Mouse (Mus musculus): ENCODE data around the gene Pak7.

Gene Pak7

DNA sequence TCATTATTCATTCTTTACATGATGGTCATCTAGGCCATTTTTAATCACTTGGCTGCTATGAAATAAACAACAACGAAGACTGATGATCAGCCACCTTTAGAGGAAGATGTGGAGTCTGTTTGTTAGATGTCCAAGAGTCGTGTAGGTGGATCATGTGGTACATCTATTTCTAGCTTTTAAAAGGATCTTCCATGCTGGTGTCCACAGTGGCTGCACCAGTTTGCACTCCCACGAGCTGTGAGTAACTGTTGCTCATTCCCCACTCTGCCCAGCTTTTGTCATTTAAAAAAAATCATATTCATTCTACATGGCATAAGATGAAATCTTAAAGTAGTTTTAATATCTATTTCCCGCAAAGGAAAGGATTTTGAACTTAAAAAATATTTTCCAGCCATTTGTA is 183.7 kb downstream of the Pak7 start:
- no peak for DNase-seq (ENCODE audit: low read depth in 2 of 2, low spot score in 2 of 2)

DNA sequence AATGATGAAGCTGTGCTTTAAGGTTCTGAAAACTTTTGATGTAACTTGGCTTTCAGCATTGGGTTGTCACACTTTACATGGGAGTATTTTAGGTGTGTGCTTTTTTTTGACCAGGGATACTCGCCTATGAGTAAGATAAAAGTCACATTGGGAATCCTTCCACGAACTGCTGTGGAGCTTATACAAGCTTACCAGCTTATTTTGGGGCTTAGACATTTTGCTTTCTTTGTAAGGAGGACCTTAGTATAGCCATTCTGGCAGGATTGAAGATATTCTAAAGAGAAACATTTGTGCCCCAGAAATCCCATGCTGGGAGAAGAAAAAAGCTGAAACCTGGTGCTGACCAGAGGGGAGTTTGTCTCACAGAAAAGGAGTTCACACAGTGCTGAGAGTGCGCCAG is 212.7 kb downstream of the Pak7 start:
- DNase-seq (ENCODE audit: low read depth in 2 of 2, low spot score in 2 of 2) = no peak

DNA sequence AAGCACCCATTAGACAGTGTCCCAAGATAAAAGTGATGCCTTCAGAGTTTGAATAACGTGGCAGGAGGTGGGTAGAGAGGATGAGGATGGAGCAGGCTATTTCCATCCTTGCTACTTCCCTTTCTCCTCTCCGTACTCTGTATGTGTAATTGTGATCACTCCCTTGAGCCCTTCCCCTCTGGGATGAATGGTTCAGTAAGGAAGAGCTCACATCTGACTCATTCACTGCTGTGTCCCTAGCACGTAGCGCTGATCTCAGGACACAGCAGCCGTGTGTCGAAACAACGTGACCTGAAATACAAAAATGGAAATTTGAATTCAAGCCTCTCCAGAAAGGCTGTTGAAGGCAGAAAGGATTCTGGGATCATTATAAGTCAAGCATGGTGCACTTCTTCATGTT is 237.0 kb downstream of the Pak7 start:
- DNase-seq (ENCODE audit: low read depth in 2 of 2, low spot score in 2 of 2) = no peak

DNA sequence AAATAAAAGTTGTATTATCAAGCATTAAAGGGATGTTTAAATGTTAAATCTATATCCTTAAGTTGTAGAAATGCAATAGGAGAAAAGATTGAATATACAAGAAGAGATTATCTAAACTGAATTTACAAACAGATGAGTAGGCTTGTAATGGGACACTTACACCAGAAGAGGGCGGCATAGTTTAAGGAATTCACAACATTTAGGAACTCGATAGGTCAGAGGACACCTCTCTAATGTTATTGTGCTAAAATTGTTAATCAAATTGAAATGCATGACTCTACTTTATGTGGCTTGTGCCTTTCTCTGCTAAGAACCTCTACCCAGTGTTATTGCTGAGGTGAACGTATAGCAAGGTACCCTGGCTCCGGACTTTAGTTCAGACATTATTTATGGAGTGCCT is 238.2 kb downstream of the Pak7 start:
- DNase-seq (ENCODE audit: low read depth in 2 of 2, low spot score in 2 of 2) = no peak

DNA sequence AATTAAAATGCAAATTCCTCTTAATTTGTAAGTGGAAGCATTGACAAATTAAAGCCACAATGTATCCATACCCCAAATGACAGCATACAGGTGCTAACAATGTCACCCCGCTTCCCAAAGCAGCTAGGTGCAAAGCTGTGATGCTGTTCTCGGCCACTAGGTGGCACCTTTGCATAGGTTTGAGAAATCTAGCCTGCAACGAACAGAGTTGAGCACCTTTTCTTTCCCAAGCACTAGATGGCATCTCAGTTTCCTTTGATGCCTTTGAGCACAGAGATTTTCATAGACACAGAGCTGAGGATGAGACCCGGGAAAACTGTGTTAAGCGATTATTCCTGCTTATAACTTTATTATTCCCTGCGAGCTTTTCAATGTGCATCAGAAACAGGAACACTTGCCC is 238.8 kb downstream of the Pak7 start:
- no peak for DNase-seq (ENCODE audit: low read depth in 2 of 2, low spot score in 2 of 2)

DNA sequence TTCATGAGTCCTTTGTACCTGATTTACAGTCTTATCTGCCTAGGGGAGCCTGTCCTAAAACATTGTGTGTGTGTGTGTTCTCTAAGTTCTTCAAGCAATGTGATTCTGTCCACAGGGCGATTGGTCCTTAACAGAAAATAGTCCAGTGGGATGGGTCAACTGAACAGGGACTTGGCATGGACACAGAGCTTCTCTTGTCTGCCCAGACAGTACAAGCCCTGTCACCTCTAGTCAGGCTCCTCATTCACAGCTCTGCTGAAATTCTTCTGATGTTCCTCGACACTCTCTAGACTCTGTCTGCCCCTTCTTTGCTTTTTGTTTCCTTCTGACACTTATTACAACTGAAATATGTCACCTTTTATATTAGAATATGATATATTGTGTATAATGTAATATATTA is 247.0 kb downstream of the Pak7 start:
- no peak for DNase-seq (ENCODE audit: low read depth in 2 of 2, low spot score in 2 of 2)

DNA sequence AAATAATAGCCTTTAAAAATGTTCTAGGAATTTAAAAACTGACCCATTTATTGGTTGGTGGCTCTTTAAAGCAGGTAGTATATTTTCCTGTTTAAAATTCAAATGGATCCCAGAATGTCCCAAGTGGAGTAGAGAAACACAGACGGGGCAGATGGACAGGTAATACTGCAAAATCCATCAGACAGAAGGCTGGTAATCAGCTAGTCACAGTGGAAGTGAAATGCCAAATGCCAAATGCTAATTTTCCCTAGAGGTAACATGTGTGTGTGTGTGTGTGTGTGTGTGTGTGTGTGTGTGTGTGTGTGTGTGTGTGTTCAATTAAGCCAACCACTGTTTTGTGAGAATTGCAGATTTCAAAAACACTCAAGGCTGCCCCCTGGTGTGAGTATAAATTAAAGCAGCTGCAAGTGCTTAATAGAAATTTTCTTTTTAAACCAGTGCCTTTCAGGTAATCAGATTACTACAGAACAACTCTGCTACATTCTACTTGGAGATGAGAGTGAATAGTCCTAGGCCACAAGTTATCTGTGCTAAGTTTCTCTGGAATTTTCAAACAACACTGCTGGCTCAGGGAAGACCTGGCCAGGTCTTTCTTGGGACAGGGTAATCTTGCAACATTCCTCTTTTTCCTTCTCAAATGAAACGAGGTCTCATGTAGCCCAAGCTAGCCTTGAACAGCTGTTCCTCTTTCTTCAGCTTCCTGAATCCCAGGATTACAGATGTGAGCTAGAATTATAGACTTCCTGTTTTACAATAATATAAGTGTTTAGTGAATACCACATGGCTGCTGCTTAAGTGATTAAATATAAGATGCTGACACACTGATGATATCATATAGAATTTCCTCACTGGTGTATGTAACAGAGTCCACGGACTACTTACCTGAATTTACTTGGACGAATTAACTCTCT is 248.4 kb downstream of the Pak7 start:
- DNase-seq (ENCODE audit: low read depth in 2 of 2, low spot score in 2 of 2) = no peak

DNA sequence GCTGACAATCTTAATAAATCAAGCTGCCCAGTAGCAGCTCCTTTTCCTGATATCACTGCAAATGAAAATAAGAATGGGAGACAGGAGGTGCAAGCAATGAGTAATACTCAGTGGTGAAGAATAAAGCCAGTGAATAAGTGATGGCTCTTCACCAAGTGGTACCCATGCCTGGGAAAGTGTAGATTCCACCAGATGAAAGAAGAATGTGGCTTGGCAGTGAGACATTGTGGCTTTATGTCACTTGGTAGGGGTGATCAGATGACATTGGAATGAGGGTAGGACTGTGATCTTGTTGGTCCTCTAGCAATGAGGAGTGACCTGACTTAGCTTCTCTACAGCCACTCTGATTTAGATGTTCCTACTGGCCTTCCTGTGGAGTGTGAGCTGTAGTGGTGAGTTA is 249.3 kb downstream of the Pak7 start:
- DNase-seq (ENCODE audit: low read depth in 2 of 2, low spot score in 2 of 2) = no peak

DNA sequence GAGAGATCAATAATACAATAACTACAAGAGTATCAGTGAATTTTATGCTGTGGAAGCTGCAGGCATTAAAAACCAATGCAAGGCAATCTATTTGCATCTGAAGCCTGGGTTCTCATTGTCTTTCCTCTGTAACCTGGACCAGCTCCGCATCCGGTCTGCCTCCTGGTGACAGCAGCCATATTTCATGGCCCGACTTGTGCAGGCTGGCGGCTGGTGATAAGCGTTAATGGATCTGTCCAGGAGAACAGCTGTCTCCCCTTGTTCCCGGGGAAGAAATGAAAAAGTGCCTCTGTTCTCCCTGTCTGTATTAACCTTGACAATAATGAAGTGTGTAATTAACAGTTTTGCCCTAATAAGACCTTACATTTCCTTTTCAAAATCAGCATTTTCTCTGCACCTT is 265.9 kb downstream of the Pak7 start:
- no peak for DNase-seq (ENCODE audit: low read depth in 2 of 2, low spot score in 2 of 2)

DNA sequence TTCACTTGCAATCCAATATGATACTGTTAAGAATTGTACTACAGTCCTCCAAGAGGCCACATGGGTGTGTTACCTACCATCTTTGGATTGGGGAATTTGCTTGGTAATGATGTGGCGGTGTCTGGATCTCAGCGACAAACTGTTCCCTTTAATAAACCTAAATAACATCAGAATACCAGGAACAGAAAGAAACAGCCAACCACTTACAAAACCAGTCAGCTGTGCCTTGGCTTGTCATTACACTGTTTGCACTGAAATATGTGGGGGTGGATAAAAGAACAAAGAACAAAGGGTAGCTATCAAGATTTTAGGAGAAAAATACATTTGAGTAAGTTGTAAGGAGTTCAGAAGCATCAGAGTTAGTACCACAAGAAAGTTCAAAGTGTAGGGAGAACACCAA is 269.8 kb downstream of the Pak7 start:
- DNase-seq (ENCODE audit: low read depth in 2 of 2, low spot score in 2 of 2) = no peak

DNA sequence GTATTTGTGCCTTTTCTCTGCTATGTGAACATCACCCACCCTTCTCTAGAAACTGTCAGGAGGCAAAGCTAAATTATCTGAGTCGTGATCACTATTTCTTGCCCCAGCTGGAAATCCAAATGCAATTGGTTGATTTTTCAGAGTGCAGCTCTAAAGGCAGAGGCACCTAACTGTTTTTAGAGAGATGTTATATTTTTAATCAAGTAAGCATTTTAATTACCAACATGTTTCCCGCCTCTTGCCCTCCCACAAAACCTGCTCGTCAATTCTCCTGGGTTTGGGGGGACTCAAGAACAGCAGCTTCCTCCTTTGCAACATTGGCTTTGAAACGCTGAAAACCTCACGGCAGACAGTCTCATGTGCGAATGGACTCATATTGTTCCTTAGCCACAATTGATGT is 274.4 kb downstream of the Pak7 start:
- no peak for DNase-seq (ENCODE audit: low read depth in 2 of 2, low spot score in 2 of 2)

DNA sequence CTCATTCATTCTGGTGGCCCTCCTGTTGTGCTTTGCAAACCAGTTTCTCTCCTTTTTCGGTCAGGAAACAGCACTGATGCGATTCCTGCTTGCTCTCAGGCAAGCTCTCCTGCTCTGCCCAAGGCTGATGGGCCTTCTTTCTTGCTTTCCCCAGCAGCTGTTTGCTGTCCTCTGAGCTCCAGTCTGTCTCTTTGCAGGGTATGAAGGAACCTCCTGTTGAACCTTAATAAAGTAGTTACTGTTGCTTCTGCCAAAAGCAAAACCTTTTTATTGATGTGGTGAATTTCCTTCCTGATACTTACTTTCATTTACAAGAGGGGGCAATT is 278.8 kb downstream of the Pak7 start:
- DNase-seq (ENCODE audit: low read depth in 2 of 2, low spot score in 2 of 2) = no peak

DNA sequence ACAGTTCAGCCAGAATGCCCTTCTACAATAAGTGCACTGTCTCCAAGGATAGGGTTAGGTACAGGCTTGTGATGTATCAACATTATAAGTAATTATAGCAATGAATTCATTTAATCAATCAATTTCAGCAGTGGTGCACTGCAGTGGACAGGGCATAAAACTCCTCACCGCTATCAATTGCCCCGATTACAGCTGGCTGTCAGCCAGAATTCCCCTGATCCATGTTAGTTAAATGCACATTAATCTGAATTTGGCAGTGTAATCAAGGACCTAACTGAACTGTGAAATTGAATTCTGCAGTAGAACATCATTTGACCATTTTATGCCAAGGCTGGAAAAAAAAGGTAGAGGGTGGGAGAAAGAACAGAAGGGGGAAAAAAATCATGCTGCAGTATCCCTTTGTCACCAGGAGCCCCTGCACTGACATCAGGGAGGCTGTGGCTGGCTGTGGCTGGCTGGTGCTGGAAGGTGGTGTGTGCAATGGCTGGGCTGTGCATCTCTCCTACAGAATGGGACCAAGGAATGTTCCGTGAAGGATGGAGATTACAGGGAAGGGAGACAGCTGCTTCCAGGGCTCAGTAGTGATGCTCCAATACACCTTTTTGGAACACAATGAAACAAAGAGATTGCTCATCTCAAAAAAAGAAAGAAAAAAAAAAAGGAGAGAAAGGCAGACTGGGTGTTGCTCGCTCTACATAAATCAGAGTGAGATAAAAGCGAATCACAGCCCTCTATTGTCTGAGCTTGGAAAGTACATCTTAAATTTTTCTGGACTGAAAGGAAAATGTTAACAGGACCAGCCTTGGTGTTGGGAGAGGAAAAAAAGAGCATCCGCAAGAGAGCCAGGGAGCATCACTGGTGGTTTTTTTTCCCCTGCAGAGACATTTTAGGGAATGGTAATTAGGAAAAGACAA is 279.4 kb downstream of the Pak7 start:
- DNase-seq (ENCODE audit: low read depth in 2 of 2, low spot score in 2 of 2) = no peak

DNA sequence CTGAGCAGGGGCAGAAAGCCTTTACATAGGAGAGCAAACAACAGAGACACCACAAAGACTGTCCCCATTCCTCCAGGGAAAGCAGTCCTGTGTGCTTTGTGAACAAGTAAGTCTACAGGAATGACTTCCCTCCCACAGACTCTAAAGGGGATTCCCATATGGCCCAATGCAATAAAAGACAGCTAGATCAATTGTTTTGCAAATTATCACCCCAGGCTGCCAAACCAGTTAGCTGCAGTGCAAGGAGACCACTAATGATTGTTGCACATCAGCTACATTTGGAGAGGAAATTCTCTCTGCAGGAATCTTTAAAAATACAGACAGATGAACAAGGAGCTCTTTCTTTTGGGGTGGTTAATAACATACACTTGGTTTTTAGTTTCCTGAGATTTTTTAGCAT is 280.2 kb downstream of the Pak7 start:
- DNase-seq (ENCODE audit: low read depth in 2 of 2, low spot score in 2 of 2) = no peak

DNA sequence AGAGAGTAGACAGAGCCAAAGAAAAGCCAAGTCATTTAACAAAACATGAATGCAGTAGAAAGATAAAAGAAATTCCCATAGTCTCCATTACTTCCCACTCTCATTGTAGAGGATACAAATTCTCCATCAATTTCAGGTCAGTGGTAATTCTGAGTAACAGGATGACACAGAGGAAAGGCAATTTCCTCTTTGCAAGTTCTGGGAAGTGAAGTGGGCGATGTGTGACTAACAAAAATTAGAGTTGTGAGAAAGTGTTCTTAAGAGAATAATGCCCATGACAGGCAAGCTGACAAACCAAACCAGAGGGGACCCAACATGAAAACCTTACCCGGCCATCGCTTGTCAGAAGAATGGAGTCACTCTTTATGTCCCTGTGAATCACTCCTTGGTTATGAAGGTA is 290.6 kb downstream of the Pak7 start:
- DNase-seq (ENCODE audit: low read depth in 2 of 2, low spot score in 2 of 2) = no peak

DNA sequence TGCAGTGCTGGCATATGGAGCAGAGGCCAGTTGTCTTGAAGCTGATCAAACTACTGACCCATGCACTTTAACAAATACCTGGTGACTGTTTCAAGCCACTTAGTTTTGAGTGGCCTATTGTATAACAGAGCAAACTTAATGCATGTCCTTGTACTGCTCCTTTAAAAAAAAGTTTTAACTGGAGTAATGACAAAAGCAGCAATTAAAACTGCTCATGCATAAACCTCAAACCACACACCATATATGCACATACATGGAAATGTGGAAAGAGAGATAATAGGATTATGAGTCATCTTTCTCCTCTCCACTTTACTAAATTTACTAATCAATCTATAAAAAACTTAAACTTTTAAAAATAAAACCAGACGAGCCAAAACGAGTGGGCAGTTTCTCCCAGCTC is 291.8 kb downstream of the Pak7 start:
- DNase-seq (ENCODE audit: low read depth in 2 of 2, low spot score in 2 of 2) = no peak

DNA sequence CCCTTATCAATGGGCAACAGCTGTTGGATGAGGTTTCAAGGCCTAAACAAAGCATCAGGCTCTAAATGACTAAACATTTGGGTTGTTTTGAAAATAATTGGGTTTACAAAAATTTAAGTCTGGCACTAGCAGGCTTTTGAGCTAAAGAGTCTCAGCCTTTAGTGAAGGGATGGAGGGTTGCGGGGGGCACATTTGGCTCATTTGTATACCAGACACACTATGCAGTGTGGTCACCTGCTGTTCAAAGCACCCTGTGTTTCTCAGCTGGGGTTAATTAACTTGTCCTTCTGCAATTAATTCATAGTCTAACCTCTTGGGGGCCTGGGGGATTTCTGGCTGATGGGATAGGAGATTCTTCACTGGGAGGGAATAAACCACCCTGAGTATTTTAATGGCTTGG is 323.4 kb downstream of the Pak7 start:
- DNase-seq (ENCODE audit: low read depth in 2 of 2, low spot score in 2 of 2) = no peak

DNA sequence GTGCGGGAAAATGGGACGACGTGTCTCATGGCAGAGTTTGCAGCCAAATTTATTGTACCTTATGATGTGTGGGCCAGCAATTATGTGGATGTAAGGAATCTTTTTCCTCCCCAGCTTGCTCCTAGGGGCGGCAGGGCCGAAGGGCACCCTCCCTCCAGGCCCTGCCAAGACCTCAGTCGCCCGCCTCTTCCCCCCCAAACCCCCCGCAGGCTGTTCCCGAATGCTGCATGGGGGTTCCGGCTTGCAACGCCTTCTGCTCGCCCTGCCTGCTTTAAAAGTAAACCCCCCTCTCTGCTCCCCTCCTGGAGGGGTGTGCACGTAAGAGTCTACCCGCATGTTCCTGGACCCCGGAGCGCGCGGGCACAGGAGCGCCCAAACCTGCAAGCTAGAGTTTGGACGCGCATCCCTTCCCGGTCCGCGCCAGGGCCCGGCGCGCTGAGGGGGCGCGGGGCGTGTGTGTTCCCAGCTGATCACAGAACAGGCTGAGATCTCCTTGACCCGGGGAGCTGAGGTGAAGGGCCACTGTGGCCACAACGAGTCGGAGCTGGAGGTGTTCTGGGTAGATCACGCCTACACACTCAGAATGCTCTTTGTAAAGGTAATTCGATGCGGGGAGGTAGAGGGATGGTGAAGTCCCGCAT is 328.6 kb downstream of the Pak7 start:
- no peak for DNase-seq (ENCODE audit: low read depth in 2 of 2, low spot score in 2 of 2)

DNA sequence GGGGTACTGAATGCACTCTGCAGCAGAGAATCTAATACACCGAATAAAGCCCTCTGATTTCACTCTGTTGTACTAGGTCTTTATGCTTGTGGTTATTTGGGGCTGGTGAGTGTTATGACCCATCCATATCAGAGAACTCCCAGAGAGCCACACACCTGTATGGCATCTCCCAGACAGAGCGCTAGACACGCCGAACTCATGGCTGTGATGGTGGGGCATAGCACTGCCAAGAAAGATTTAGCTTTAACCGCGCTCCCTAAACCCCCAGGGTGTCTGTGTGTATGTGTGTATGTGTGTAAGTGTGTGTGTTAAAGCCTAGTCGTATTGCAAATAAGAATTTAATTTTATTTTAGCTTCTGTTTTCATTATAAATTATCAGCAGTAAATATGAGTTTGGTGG is 329.4 kb downstream of the Pak7 start:
- DNase-seq (ENCODE audit: low read depth in 2 of 2, low spot score in 2 of 2) = no peak

DNA sequence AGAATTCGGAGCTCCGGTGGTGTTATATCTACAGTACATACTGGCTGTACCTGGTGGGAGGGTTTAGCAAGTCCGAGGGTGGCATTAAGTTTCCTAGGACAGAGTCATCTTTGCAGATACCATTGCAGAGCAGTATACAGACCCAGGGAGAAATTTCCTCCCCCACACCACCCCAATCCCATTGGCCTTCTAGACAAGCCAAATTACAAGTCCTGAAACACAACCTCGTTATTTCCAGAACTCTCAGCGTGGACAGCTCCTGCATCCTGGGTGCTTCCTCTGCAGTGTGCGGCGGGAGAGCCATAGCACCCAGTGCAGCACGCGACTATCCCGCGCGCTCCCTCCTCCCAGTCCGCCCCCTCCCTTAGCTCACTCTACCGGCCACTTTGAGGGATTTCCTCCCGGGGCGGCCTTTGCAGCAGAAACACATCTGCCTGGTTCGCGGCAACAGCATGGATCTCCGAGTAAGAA is 329.9 kb downstream of the Pak7 start:
- DNase-seq (ENCODE audit: low read depth in 2 of 2, low spot score in 2 of 2) = no peak

DNA sequence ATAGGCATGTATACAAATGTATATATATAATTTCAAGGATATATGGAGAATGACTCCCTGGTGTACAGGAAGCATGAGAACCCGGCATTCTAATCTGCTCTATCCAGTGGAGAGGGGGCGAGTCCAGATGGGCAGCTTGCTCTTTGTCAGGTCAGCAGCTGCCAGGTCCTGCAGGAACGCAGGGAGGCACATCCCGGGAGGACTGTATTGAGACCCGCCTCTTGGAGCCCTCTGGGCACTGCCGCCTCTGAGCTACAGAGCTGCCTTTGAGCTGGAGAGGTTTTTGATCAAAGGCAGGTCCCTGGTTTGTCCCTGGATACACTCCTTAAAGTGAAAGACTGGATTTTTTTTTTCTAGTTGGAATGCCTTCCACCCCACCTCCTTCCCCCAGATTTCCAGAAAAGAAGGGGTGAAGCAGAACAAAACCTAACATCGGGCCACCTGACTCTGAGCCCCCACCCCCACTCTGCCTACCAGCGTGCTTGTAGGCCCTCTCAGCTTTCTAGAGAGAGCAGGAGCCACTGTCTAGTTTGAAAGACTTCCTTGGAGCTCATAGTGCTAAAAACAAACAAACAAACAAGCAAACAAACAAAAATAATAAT is 336.0 kb downstream of the Pak7 start, which contains the start of gene Lamp5:
TSS of gene Lamp5 (plus strand) at position 552 of the 602 bp plus-strand sequence.
- DNase-seq (ENCODE audit: low read depth in 2 of 2, low spot score in 2 of 2) = no peak
